Mouse (Mus musculus): ENCODE data around the gene Uba3.

Gene Uba3

GRCm38 (mm10) chr6:97141811-97142210, 63.6 kb downstream of the Uba3 start:
- peak; percentile 13 for DNase-seq (ENCODE audit: inconsistent ontology term)
